Mouse (Mus musculus) forebrain, embryonic 12.5 days (tissue): Measurements from ENCODE around the gene Gm10964. TPM values are rescaled to one million over a fixed set of nuclear protein-coding genes. Genes with fewer than 3 reads are reported as not detected.

Experiments used
- ATAC-seq: fragments of 200-750 bp; cut with Nextera tagmentation; 2 replicates; pipeline ENCODE4 v1.8.0; 2017; ENCODE audit warnings: moderate TSS enrichment; ENCODE audit not compliant: low FRiP score
- H3K27ac ChIP-seq: fragments of 300-500 bp; sonication (generic); 2 replicates; pipeline ENCODE4 v1.5.1; 2016; ENCODE audit warnings: mild to moderate bottlenecking
- H3K27me3 ChIP-seq: fragments of 300-500 bp; sonication (generic); 2 replicates; pipeline ENCODE4 v1.6.1; 2016; ENCODE audit warnings: mild to moderate bottlenecking
- H3K36me3 ChIP-seq: fragments of 300-500 bp; sonication (generic); replicated peaks from 2 replicates; pipeline ENCODE4 v1.6.1; 2016; ENCODE audit warnings: mild to moderate bottlenecking
- H3K4me1 ChIP-seq: fragments of 300-500 bp; sonication (generic); 2 replicates; pipeline ENCODE4 v1.6.1; 2016
- H3K4me2 ChIP-seq: fragments of 300-500 bp; sonication (generic); 2 replicates; pipeline ENCODE4 v1.6.1; 2016; ENCODE audit warnings: mild to moderate bottlenecking, moderate library complexity
- H3K4me3 ChIP-seq: fragments of 300-500 bp; sonication (generic); replicated peaks from 2 replicates; pipeline ENCODE4 v1.5.1; 2016; ENCODE audit warnings: mild to moderate bottlenecking
- H3K9ac ChIP-seq: fragments of 300-500 bp; sonication (generic); 2 replicates; pipeline ENCODE4 v1.6.1; 2016; ENCODE audit warnings: mild to moderate bottlenecking
- H3K9me3 ChIP-seq: fragments of 300-500 bp; sonication (generic); 2 replicates; pipeline ENCODE4 v1.6.1; 2016
- WGBS: fragments of 180-500 bp; shearing (Covaris S2); methylation state at CpG from one replicate; pipeline ENCODE4 v1.1.7; 2016; 5-methylcytosine and 5-hydroxymethylcytosine counted together
- polyA plus RNA-seq: library from polyadenylated mRNA; unstranded; fragments of >200 nt; fragmentation: Nextera tagmentation; extraction: Ambion mirVana; gene quantifications from 2 replicates; pipeline ENCODE4 v1.2.1, GENCODE M21; 2016

The Gm10964 gene
- polyA plus RNA-seq, 1 experiment from 2014 or later = not detected

GRCm38 (mm10) chr3:103735776-103736600 is 3.2 kb upstream of the Gm10964 start:
- no peak for ATAC-seq
- Histone ChIP-seq H3K9me3 (no peaks in the 10 kb centered on the region), H3K36me3 (no peaks in the 10 kb centered on the region), H3K27ac (no peak overlapping the region), H3K4me1 (peaks cover 66% of the 10 kb centered on the region), H3K4me3 (no peak overlapping the region), H3K4me2 (peak overlapping the region; percentile 13; the same call in 1 of the 2 replicates), H3K27me3 (peaks cover 10% of the 10 kb centered on the region), H3K9ac (no peak overlapping the region)
- WGBS = 82% methylated on average over 28 of the region's 28 CpGs

GRCm38 (mm10) chr3:103737061-103737754 is 2.0 kb upstream of the Gm10964 start:
- Histone ChIP-seq H3K4me1 (peaks cover 66% of the 10 kb centered on the region), H3K9me3 (no peaks in the 10 kb centered on the region), H3K27ac (peak overlapping the region; percentile 89), H3K4me2 (peak overlapping the region; percentile 51), H3K36me3 (peaks cover 3% of the 10 kb centered on the region; the same call in 1 of the 2 replicates), H3K4me3 (no peak overlapping the region; the same call in 1 of the 2 replicates), H3K9ac (no peak overlapping the region), H3K27me3 (peaks cover 6% of the 10 kb centered on the region)
- ATAC-seq = 0 out of 2 replicates have a peak, but pooled peaks have one; percentile 0
- WGBS = 60% methylated on average over 16 of the region's 16 CpGs

GRCm38 (mm10) chr3:103737778-103738571 is 1.2 kb upstream of the Gm10964 start, which contains the start of gene Olfml3:
Gene Olfml3 (minus strand): TSS chr3:103738001.
- no peaks in the 10 kb centered on the region for H3K9me3 ChIP-seq
- 0 out of 2 replicates have a peak within 1 kb of the TSS, but pooled peaks have one; percentile 26 for H3K9ac ChIP-seq
- peak within 1 kb of the TSS; percentile 89 for H3K27ac ChIP-seq
- peak within 1 kb of the TSS; percentile 51 for H3K4me2 ChIP-seq
- peaks cover 6% of the 10 kb centered on the region; the same call in 1 of the 2 replicates for H3K36me3 ChIP-seq
- under 1% methylated on average over 18 of the region's 18 CpGs for WGBS
- peak; percentile 72 for ATAC-seq
- peaks cover 6% of the 10 kb centered on the region for H3K27me3 ChIP-seq
- H3K4me3 ChIP-seq = peak within 1 kb of the TSS; percentile 19
- peaks cover 62% of the 10 kb centered on the region for H3K4me1 ChIP-seq

- Histone ChIP-seq H3K9ac (no peak overlapping the region), H3K27me3 (peaks cover 6% of the 10 kb centered on the region), H3K4me2 (no peak overlapping the region), H3K4me1 (peaks cover 38% of the 10 kb centered on the region), H3K27ac (no peak overlapping the region), H3K4me3 (no peak overlapping the region), H3K36me3 (peaks cover 29% of the 10 kb centered on the region), H3K9me3 (no peaks in the 10 kb centered on the region)
- ATAC-seq = no peak
- WGBS = 30% methylated on average over 5 of the region's 5 CpGs
Observed at GRCm38 (mm10) chr3:103740342-103740741, 1.2 kb downstream of the Gm10964 start.

GRCm38 (mm10) chr3:103743208-103743607 is 4.0 kb downstream of the Gm10964 start:
- Histone ChIP-seq H3K9ac (no peak overlapping the region), H3K36me3 (peaks cover 55% of the 10 kb centered on the region), H3K4me3 (no peak overlapping the region), H3K27ac (no peak overlapping the region), H3K9me3 (no peaks in the 10 kb centered on the region), H3K4me1 (peaks cover 10% of the 10 kb centered on the region), H3K4me2 (no peak overlapping the region), H3K27me3 (no peaks in the 10 kb centered on the region)
- WGBS = 87% methylated on average over 6 of the region's 6 CpGs
- no peak for ATAC-seq

GRCm38 (mm10) chr3:103745001-103745770 is 6.0 kb downstream of the Gm10964 start:
- H3K36me3 ChIP-seq = peaks cover 74% of the 10 kb centered on the region
- WGBS = 94% methylated on average over 14 of the region's 14 CpGs
- no peak overlapping the region for H3K27ac ChIP-seq
- no peaks in the 10 kb centered on the region for H3K27me3 ChIP-seq
- H3K9ac ChIP-seq = no peak overlapping the region
- no peaks in the 10 kb centered on the region for H3K9me3 ChIP-seq
- H3K4me3 ChIP-seq = no peak overlapping the region
- H3K4me2 ChIP-seq = no peak overlapping the region
- no peak for ATAC-seq
- H3K4me1 ChIP-seq = peaks cover 7% of the 10 kb centered on the region; the same call in 1 of the 2 replicates

- Histone ChIP-seq H3K4me1 (no peaks in the 10 kb centered on the region), H3K9me3 (no peaks in the 10 kb centered on the region), H3K36me3 (peaks cover 80% of the 10 kb centered on the region), H3K4me3 (no peak overlapping the region), H3K27me3 (no peaks in the 10 kb centered on the region), H3K4me2 (no peak overlapping the region), H3K9ac (no peak overlapping the region), H3K27ac (no peak overlapping the region)
- WGBS = 95% methylated on average over 5 of the region's 5 CpGs
- no peak for ATAC-seq
Observed at GRCm38 (mm10) chr3:103746711-103747110, 7.5 kb downstream of the Gm10964 start.

GRCm38 (mm10) chr3:103751558-103751957 is 12.4 kb downstream of the Gm10964 start:
- Histone ChIP-seq H3K4me3 (no peak overlapping the region), H3K4me1 (no peaks in the 10 kb centered on the region), H3K9me3 (no peaks in the 10 kb centered on the region), H3K27me3 (no peaks in the 10 kb centered on the region), H3K27ac (no peak overlapping the region), H3K4me2 (no peak overlapping the region), H3K36me3 (peaks cover 72% of the 10 kb centered on the region), H3K9ac (no peak overlapping the region)
- WGBS = 81% methylated on average over 2 of the region's 2 CpGs
- ATAC-seq = no peak

GRCm38 (mm10) chr3:103755351-103755750 is 16.2 kb downstream of the Gm10964 start:
- no peaks in the 10 kb centered on the region for H3K27me3 ChIP-seq
- 84% methylated on average over 3 of the region's 3 CpGs for WGBS

GRCm38 (mm10) chr3:103756920-103757319 is 17.8 kb downstream of the Gm10964 start:
- no peak overlapping the region for H3K4me3 ChIP-seq
- H3K36me3 ChIP-seq = peaks cover 75% of the 10 kb centered on the region
- ATAC-seq = no peak
- H3K4me2 ChIP-seq = no peak overlapping the region
- H3K9ac ChIP-seq = no peak overlapping the region
- H3K27me3 ChIP-seq = no peaks in the 10 kb centered on the region
- 91% methylated on average over 2 of the region's 2 CpGs for WGBS
- no peaks in the 10 kb centered on the region for H3K4me1 ChIP-seq
- no peak overlapping the region for H3K27ac ChIP-seq
- no peaks in the 10 kb centered on the region for H3K9me3 ChIP-seq

More at GRCm38 (mm10) chr3:103755351-103755750, 16.2 kb downstream of the Gm10964 start:
- no peaks in the 10 kb centered on the region for H3K9me3 ChIP-seq
- H3K36me3 ChIP-seq = peaks cover 69% of the 10 kb centered on the region
- H3K4me2 ChIP-seq = no peak overlapping the region
- no peak overlapping the region for H3K4me3 ChIP-seq
- no peak for ATAC-seq
- no peak overlapping the region for H3K27ac ChIP-seq
- H3K4me1 ChIP-seq = no peaks in the 10 kb centered on the region
- H3K9ac ChIP-seq = no peak overlapping the region

GRCm38 (mm10) chr3:103758456-103758855 is 19.3 kb downstream of the Gm10964 start:
- H3K4me2 ChIP-seq = no peak overlapping the region
- ATAC-seq = no peak
- no peak overlapping the region for H3K9ac ChIP-seq
- no peak overlapping the region for H3K4me3 ChIP-seq
- H3K27ac ChIP-seq = no peak overlapping the region
- H3K9me3 ChIP-seq = no peaks in the 10 kb centered on the region
- peaks cover 76% of the 10 kb centered on the region for H3K36me3 ChIP-seq
- WGBS = 83% methylated on average over 7 of the region's 7 CpGs
- no peaks in the 10 kb centered on the region for H3K27me3 ChIP-seq
- H3K4me1 ChIP-seq = no peaks in the 10 kb centered on the region
